Mouse (Mus musculus): Measurements from ENCODE around the gene Nr1h2.
A peak's percentile ranks its signal among the peaks of the same experiment; 100 is the strongest.

Nr1h2 gene

DNA sequence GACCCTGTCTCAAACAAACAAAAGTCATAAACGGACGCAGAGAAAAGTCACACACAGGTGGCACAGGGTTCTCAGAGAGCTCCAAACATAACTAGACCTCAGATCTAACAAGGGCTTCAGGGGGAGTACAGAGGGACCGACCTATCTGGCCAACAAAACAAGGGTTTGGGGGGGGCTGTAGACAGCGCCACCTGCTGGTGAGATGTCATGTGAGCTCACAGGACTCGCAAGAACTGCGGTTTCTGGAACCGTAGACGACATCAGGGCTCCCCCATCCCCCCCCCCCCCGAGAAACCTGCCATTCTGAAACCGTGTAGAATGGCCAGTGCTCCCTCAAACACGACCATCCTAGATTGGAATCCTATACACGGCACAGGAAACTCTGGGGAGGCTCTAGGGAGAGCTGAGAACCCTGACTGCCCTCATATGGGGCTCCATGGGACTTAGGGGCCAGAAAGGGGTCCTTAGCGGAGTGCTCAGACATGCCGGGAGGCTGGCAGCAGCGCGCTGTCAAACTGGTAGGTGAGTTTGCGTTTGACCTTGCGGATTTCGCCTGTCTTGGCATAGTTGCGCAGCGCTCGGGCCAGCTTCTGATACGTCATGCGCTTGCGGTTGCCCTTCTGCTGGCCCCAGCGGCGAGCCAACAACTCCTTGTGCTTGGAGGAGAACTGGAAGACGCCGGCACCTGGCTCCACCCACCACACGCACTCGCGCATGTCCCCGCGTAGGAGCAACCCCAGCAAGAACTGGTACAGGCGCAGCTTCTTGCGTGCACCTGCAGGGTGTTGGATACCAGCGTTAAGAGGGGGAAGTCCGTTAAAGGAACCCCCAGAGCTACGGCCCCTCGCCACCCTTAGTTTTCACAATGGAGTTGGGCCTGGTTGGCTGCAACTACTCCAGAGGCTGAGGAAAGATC is 26.0 kb downstream of the Nr1h2 start:
- peak; percentile 85 to 87 for DNase-seq

GRCm38 (mm10) chr7:44526414-44527154 is 27.2 kb downstream of the Nr1h2 start:
- DNase-seq, result peak in 1 of 2 experiments; percentile 6

DNA sequence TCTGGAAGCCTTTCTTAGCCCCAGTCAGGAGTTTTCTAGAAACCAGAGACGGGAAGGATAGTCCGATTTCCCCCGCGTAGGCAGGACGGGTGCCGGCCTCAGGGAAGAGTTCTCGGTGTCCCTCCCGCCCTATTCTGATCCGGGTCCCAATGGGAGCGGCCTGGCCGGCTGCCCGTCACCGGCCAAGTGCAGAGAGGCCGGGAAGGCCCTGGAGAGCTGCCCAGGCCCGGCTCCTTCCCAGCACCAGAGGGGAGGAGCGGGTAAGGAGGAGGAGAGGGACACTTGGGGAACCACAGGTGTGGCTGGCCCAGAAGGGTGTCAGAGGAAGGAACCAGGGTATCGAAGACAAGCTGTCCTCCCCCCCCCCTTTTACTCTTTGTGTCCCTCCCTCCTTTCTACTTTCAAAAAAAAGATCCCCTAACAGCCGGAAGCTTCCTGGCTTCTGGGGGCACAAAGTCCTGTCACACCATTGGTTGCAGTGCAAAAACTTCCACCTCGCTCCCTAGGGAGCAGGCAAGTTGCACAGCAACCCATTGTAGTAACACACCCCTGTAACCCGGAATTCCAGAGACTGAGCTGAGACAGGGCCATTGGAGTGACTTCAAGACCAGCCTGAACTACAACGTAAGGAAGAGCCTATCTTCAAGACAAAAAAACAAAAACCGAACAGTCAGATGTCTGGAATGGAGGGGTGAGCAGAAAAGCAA is 28.5 kb downstream of the Nr1h2 start:
- peak; percentile 66 to 77 for DNase-seq

GRCm38 (mm10) chr7:44524502-44524901 is 29.2 kb downstream of the Nr1h2 start, which contains the start of gene Mybpc2:
Gene Mybpc2 (minus strand): TSS chr7:44524656.
- DNase-seq, result peak in 1 of 2 experiments; percentile 29

DNA sequence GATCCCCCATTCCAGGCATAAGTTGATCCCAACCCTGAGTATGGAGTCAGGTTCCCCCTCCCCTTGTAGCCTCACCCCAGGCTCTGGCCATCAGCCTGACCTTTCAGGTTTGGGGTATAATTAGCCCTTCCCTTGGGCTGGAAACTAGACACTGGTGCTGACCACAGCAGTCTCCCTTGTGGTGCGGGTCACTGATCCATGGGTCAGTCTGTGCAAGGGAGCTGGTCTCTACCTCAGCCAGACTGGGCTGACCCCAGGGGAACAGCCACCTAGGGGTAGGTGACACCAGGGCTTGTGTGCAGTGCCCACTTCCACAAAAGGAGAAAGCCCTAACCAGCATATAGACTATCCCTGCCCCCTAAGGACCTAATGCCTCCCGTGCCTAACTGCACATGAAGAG is 30.7 kb downstream of the Nr1h2 start:
- no peak for DNase-seq

DNA sequence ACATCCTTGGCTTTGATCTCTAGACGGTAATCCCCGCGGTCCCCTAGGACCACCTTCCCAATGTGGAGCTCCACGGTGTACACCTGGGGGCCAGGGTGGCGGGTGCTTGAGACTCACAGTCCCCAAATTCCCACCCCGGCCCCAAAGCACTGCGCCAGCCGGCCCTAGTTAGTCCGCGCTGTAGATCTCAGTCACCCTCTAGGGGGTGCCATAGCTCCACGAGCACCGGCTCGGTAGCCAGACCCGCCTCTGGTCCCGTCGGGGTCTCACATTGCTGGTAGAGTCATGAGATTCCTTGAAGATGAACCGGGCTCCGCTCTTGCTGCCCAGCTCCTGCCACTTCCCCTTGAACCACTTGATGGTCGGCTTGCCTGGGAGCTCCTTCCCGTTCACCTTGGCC is 32.0 kb downstream of the Nr1h2 start:
- peak; percentile 73 to 84 for DNase-seq

GRCm38 (mm10) chr7:44520990-44521389 is 32.8 kb downstream of the Nr1h2 start:
- no peak for DNase-seq

DNA sequence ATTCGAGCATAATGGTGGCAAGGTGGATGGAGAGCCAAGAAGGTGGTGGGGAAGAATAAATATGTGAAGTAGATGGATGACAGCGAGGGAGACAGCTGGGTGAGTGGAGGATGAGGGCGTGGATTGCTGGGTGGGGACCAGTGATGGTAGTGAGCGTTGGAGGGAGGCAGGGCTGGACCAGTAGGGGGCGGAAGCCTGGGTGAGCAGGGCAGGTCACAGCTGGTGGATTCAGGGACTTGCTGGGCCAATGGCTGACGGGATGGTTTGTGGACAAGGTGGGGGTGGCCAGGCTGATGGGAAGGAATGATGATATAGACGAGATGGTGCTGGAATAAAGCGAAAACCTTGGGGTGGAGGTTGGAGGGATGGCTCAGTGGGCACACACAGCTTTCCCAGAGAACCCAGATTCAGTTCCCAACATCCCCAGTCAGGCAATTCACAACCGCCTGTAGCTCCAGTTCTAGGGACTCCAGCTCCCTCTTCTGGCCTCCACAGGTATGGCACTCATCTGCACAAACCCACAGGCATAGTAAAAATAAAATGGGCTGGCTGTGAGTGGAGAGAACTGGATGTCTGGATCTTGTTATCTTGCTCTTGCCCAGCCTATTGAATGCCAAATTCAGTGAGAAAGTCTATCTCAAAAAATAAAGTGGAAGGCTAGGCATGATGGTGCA is 34.4 kb downstream of the Nr1h2 start:
- peak in 1 of 2 experiments; percentile 7 for DNase-seq

- no peak for DNase-seq
These were observed 46.3 kb downstream of the Nr1h2 start for GRCm38 (mm10) chr7:44507491-44507890.

- DNase-seq, result peak; percentile 75 to 84
These were observed 52.1 kb downstream of the Nr1h2 start for GRCm38 (mm10) chr7:44501563-44502115.

DNA sequence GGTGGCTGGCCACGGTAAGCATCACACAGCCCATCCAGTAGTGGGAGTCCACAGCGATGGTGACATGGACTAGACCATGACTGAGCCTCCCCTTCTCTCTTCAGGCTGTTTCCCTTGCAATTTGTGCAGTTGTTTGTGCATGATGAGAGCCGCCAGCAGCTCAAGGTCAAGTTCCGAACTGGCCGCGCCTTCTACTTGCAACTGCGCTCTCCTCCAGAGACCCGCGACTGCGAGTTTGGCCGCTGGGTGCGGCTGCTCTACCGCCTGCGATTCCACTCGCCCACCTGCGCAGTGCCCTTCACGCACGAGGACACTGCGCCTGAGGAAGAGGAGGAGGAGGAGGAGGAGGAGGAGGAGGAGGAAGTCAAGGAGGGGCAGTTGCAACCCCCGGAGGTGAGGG is 53.7 kb downstream of the Nr1h2 start:
- DNase-seq, result no peak
